Mouse (Mus musculus): ENCODE measurements around the gene Ppfibp1.

DNA sequence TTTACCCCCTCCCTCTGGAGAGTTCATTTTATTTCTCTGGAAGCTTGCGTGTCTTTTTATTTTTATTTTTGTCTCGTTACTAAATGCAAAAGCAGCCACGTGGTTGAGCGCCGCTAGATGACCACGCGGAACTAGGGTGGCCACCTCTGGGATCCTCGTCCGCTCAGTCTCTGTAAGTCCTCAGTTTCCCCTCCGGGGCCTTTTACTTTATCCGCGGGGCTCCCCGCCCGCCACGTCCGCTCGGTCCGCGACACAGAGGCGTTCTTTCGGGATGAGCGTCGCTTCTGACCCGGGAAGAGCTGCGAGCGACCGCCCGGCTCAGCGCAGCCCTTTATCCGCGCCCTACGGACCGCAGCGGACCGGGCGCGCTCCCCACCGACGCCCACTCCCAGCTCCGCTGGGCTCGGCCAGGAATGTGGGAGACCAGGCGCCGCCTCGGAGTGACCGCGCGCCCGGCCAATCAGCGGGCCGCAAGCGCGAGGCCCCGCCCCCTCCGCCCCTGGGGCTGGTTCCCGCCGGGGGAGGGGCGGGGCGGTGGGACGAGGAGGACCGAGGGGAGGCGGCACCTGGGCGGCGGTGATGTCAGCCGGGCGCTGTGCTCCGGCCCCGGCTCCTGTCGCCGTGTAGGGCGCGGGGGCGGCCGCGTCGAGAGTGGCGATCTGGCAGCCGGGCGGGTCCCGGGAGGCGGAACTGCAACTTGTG lies at the start of gene Ppfibp1:
- TF ChIP-seq POLR2A (IDR thresholded peaks at IDR 0.05; ENCODE audit: insufficient read depth, low read length) (peak; percentile 29), CTCF (IDR thresholded peaks at IDR 0.05; ENCODE audit: low read depth, low read length) (no peak), EP300 (IDR thresholded peaks at IDR 0.05; ENCODE audit: insufficient read depth, low read depth, low read length) (no peak)
